Mouse (Mus musculus) layer of hippocampus, adult 8-10 months (tissue): ENCODE results near the gene Fkbp5. TPM values are rescaled to one million over a fixed set of nuclear protein-coding genes. Genes with fewer than 3 reads are reported as not detected.

Source experiments
- DNase-seq, 2 experiments: peaks; one replicate each; pipeline ENCODE4 v3.0.0; 2022; ENCODE audit warnings: low spot score in 2 of 2
- total RNA-seq, 4 experiments: library from RNA; stranded (reverse); gene quantifications; 2 replicates each; pipeline ENCODE4 v1.2.4; 2022

Fkbp5 gene
- total RNA-seq, 4 experiments from 2014 or later = 70.6 to 79.4 (median 72.7) TPM

GRCm38 (mm10) chr17:28465968-28466367 is 51.4 kb downstream of the Fkbp5 start:
- no peak for DNase-seq

GRCm38 (mm10) chr17:28463701-28464443 is 53.5 kb downstream of the Fkbp5 start:
- DNase-seq = no peak

- no peak for DNase-seq
Measured at GRCm38 (mm10) chr17:28460388-28460787, 56.9 kb downstream of the Fkbp5 start.

- DNase-seq = no peak
Measured at GRCm38 (mm10) chr17:28455098-28455497, 62.2 kb downstream of the Fkbp5 start.

DNA sequence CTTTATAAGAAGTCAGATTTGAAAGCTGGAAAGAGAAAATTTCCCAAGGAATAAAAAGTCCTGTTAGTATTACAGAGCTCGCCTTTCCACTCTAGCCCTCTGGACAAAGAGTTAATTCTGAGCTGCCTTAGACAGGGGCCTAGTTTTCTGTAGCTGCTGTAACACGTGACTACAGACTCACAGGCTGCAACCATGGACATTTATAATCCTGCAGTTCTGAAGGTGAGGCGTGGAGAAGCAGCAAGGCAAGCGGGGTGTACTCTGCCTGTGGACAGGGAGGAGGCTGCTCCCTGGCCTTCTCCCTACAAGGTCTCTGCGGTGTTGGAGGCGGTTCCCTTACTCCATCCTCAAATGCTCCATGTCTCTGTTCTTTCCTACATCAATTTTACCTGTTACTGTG is 64.4 kb downstream of the Fkbp5 start:
- DNase-seq = no peak

GRCm38 (mm10) chr17:28451914-28452313 is 65.4 kb downstream of the Fkbp5 start:
- DNase-seq = no peak

GRCm38 (mm10) chr17:28451487-28451886 is 65.8 kb downstream of the Fkbp5 start:
- no peak for DNase-seq

GRCm38 (mm10) chr17:28448225-28448624 is 69.1 kb downstream of the Fkbp5 start:
- DNase-seq = no peak

DNA sequence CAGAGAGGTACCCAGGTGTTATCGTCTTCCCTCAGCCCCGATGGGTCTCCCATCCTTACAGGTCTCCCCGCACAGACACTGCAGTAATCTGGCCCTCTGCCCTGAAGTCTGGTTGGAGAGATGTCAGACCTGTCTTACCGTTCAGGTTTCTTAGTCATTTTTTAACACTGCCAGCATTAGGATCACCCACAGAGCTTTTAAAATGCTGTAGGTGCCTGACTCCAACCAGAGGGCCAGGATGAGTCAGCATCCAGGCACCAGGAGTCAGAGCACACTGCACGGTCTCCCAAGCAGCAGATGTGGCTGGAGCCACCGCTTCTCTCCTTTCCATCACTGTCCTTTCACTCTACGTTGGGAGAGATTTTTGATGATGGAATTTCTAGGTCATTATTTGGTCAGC is 69.5 kb downstream of the Fkbp5 start:
- no peak for DNase-seq

DNA sequence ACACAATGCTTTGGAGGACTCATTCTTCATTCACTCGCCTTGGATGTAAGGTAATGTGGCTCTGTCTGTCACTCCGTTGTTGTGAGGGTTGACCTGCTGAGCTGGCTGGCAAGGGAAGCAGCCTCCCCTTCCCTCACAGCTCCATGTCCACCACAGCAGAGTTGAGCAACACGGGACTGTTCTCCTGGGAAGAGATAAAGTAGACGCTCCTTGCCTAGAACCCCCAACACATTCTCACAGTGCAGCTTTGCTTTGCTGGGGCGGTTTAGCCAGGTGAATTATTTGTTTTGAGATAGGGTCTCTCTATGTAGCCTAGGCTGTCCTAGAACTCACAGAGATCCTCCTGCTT is 70.5 kb downstream of the Fkbp5 start:
- no peak for DNase-seq

- no peak for DNase-seq
Measured at GRCm38 (mm10) chr17:28445886-28446819, 71.2 kb downstream of the Fkbp5 start.

DNA sequence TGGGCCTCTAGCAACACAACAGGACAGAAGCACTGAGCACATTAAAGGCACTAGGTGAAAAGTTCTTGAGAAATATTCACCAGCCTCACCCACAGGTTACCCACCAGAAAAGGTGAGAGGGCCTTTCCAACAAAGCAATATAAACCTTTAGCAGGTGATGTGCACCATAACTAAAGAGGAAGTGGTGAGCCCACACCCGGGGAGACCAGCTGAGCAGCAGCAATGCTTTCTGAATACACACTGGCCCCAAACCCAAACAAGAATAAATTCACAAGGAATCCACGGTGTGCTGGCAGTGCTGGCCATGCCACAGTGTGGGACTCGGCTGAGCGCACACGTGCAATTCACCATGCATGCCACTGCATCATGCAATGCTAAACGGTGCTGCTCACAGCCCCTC is 74.7 kb downstream of the Fkbp5 start:
- DNase-seq = no peak

DNA sequence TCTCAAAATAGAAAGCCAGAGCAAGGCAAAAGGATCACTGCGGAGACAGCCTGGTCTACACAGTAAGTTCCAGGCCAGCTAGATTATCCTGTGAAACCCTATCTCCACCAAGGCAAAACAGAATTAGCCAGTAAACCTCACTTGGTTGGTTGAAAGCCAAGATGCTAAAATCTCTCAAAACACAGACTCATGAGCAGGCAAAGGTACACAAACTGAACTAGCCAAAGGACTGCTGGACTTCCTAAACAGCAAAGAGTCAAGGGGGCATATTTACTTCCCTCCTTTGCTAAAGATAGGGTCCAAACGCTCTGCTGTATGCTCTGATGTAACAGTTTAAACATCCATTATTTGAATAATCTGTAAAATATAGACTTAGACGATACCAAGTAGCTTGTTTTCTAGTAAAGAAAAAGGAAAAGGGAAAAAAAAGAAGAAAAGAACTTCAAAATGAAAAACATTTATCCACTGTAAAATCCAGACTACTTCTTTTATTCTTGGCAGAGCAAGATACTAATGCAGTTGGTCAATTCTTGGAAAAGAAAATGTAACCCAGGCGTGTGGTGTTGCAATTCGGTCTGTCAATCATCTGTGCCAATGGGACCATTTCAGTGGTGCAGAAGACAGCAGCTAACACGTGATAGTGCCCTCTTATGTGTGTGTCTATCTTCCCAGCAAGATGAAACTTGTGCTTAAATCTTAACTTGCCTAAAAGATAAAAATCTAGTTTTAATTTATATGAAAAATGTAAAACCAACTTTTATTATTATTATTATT is 78.8 kb downstream of the Fkbp5 start:
- DNase-seq = no peak

DNA sequence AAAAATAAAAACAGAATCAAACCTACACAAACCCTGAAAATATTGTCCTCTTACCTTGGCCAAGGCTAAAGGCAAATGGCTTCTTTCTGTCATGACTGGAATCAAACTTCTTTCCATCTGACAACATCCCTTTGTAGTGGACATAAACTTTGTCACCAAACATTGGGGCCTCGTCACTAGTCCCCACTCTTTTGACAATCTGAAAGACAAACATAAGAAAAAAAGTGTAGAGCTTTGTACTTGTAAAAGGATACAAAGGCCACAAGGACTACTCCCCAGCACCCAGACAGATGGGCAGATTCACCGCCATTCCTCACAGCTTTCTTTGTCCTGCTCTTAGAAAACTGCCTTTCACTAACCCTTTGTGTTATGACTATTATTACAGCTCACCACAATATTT is 79.4 kb downstream of the Fkbp5 start:
- DNase-seq = no peak

DNA sequence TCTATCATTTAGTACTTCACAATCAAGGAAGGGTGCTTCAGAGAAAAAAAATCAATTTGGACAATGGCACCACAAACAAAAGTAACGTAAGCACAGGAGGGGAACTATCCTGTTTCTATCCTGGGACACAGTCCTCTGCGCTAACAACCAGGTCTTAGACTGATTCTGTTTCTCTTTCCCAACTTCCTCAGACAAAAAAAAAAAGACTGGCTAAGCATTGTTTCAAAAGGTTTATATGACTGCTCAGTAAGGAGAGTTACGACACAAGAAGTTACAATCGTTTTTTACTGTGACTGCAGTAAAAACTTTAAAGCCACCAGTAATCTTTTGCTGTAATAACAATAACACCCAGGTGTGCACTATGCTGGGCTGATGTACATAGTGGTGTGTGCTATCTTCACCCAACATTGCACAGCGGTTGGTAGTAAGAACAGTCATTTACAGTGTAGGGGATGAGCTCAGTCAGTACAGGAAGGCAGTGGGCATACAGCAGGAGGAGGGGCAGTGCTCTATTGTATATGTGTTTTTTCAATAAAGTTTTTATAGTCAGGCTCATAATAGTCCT is 82.3 kb downstream of the Fkbp5 start:
- DNase-seq = no peak

DNA sequence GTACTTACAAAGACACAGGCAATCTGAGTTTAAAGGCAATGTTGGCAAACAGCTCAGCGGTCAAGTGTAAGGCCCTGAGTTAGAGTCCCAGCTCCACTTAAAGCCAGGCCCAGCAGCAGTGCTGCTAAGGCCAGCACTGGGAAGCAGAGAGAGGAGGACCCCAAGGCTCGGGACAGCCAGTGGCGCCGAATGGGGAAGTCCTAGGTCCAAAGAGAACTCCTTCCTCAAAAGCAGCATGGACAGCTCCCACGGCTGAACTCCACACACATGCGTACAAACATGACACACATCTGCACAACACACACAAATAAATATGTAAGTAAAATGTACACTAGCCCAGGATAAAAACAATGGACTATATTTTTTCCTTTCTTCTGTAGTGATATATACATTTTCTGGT is 84.3 kb downstream of the Fkbp5 start:
- no peak for DNase-seq

DNA sequence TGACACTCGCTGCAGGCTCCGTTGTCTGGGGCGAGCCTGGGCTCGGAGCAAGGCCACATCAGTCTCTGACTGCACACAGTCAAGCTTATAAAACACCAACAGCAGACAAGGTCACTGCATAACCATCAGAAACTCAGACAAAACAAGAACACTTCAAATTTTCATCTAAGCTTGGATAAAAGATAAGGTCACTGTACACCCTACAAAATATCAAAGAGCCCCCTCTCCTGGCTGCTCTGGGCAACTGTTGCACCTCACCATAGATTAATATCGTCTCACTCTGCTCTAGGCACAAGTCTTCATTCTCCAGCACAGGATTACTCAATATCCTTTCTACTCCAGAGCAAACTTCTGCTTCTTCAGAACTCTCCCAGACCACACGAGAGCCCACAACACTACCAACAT is 85.4 kb downstream of the Fkbp5 start:
- no peak for DNase-seq

- DNase-seq = no peak
Measured at GRCm38 (mm10) chr17:28431038-28431437, 86.3 kb downstream of the Fkbp5 start.

GRCm38 (mm10) chr17:28428474-28429258 is 88.7 kb downstream of the Fkbp5 start:
- DNase-seq = no peak

DNA sequence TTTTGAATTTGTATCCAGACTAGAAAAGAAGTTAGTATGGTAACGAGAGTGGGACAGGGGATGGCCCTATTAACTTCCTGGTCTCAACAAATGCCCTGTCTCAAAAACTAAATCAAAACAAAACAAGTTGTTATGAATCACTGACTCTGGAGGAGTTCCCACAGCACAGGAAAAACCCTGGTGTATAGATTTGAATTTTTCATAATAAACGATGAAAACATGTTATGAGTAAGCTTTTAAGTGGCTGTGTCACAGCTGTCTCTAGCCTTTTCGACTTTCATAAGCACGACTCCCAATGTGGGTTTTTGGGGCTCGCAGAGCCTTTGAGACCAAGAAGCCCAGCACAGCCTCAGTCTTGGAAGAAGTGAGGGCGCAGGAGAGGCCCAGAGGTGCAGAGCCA is 89.7 kb downstream of the Fkbp5 start:
- no peak for DNase-seq

GRCm38 (mm10) chr17:28424373-28424772 is 93.0 kb downstream of the Fkbp5 start:
- DNase-seq = no peak
